Mouse (Mus musculus) lung, postnatal 14 days (tissue): ENCODE measurements at regions not wholly inside any gene's neighbourhood (a gene's known extent, or its start where the extent isn't known, plus 50 kb on each side); places are given as distances from the start of the nearest gene placed in this dataset.

Experiments used
- DNase-seq: peaks from one replicate; pipeline ENCODE4 v3.0.0; 2021

GRCm38 (mm10) chr1:177569572-177569971 is 127.4 kb downstream of the Zbtb18 start:
- no peak for DNase-seq

GRCm38 (mm10) chr1:177573017-177573725 is 131.0 kb downstream of the Zbtb18 start:
- no peak for DNase-seq

GRCm38 (mm10) chr1:177573781-177574180 is 131.6 kb downstream of the Zbtb18 start:
- DNase-seq: no peak

GRCm38 (mm10) chr1:177574312-177574711 is 132.2 kb downstream of the Zbtb18 start:
- no peak for DNase-seq

GRCm38 (mm10) chr1:177584302-177584886 is 142.2 kb downstream of the Zbtb18 start:
- no peak for DNase-seq

- no peak for DNase-seq
These were observed 143.2 kb downstream of the Zbtb18 start for GRCm38 (mm10) chr1:177585320-177585719.

GRCm38 (mm10) chr1:177589034-177589433 is 140.6 kb upstream of the 1700016C15Rik start:
- DNase-seq: no peak

GRCm38 (mm10) chr1:177589656-177590055 is 140.0 kb upstream of the 1700016C15Rik start:
- DNase-seq: no peak

GRCm38 (mm10) chr1:177591742-177592141 is 137.9 kb upstream of the 1700016C15Rik start:
- no peak for DNase-seq

GRCm38 (mm10) chr1:177592337-177592736 is 137.3 kb upstream of the 1700016C15Rik start:
- DNase-seq: no peak

GRCm38 (mm10) chr1:177594341-177594740 is 135.3 kb upstream of the 1700016C15Rik start:
- DNase-seq: no peak

- no peak for DNase-seq
These were observed 134.2 kb upstream of the 1700016C15Rik start for GRCm38 (mm10) chr1:177595326-177595914.

- DNase-seq: no peak
These were observed 132.6 kb upstream of the 1700016C15Rik start for GRCm38 (mm10) chr1:177597036-177597435.

GRCm38 (mm10) chr1:177605353-177605969 is 124.2 kb upstream of the 1700016C15Rik start:
- DNase-seq: no peak

GRCm38 (mm10) chr1:177607565-177607964 is 122.0 kb upstream of the 1700016C15Rik start:
- DNase-seq: no peak

GRCm38 (mm10) chr1:177608551-177609020 is 121.0 kb upstream of the 1700016C15Rik start:
- no peak for DNase-seq

GRCm38 (mm10) chr1:177609226-177609625 is 120.4 kb upstream of the 1700016C15Rik start:
- DNase-seq: no peak

GRCm38 (mm10) chr1:177609683-177610082 is 119.9 kb upstream of the 1700016C15Rik start:
- no peak for DNase-seq

- DNase-seq: no peak
These were observed 119.5 kb upstream of the 1700016C15Rik start for GRCm38 (mm10) chr1:177610156-177610555.

GRCm38 (mm10) chr1:177612546-177612945 is 117.1 kb upstream of the 1700016C15Rik start:
- DNase-seq: no peak

GRCm38 (mm10) chr1:177615609-177616008 is 114.0 kb upstream of the 1700016C15Rik start:
- no peak for DNase-seq

GRCm38 (mm10) chr1:177616335-177617239 is 113.0 kb upstream of the 1700016C15Rik start:
- no peak for DNase-seq
